Mouse (Mus musculus) olfactory bulb, adult 2 months (tissue): Measurements from ENCODE around the gene Cd160.

Source experiments
- CTCF ChIP-seq: fragments of 200-500 bp; IDR thresholded peaks from 2 replicates; pipeline ENCODE4 v1.5.1; 2012; ENCODE audit warnings: low read depth, mild to moderate bottlenecking, low read length, moderate library complexity; ENCODE audit not compliant: insufficient read depth
- POLR2A ChIP-seq: fragments of 200-500 bp; IDR thresholded peaks from 2 replicates; pipeline ENCODE4 v1.6.1; 2012; ENCODE audit warnings: mild to moderate bottlenecking, low read depth, low read length, moderate library complexity; ENCODE audit not compliant: insufficient read depth

DNA sequence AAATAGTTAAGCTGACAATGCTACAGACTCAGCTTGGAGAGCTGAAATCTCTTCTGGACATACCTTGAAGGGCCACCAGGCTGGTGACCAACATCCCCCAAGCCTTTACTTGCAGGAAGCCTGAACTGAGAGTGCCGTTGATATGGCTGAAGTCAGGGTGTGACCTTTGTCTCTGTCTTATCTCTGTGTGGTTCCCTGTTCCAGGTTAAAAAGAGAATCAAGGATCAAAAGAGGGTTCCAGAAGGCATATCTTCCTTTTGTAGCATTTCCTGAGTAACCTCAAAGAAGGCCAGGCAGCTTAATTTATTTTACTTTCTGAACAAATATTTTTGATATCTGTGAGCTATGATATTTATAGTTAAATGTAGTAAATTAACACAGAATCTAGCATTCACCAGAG lies 26.9 kb downstream of the Cd160 start:
- no peak for TF ChIP-seq POLR2A
- TF ChIP-seq CTCF = no peak
